Mouse (Mus musculus) testis, adult 10 weeks (tissue): Measurements from ENCODE around the gene Cytip. TPM values are rescaled to one million over a fixed set of nuclear protein-coding genes. Genes with fewer than 3 reads are reported as not detected.

Experiments used
- polyA plus RNA-seq: library from polyadenylated mRNA; stranded (reverse); fragments of 350-450 nt; fragmentation: Illumina TruSeq; extraction: RNeasy Lipid Tissue Mini Kit (QIAGEN cat#74804); gene quantifications from one replicate; pipeline ENCODE4 v1.2.3, GENCODE M21; 2014; ENCODE audit warnings: low read depth, low replicate concordance

Gene Cytip
- polyA plus RNA-seq: 8.7 TPM

GRCm38 (mm10) chr2:58195346-58195745, at the start of gene Cytip:
Cytip (minus strand) TSS chr2:58195532.

Other genes starting within 250 kb of the Cytip start
- not detected for gene Galnt5, start 197.6 kb downstream of the Cytip start, polyA plus RNA-seq
- gene Ermn, start 142.7 kb downstream of the Cytip start, polyA plus RNA-seq: not detected
- 0.48 TPM for gene Acvr1c, start 162.4 kb upstream of the Cytip start, polyA plus RNA-seq